Mouse (Mus musculus) CH12.LX (cell line): ENCODE results near the gene Smtnl2. TPM values are rescaled to one million over a fixed set of nuclear protein-coding genes. Genes with fewer than 3 reads are reported as not detected.

ENCODE experiments used
- DNase-seq: peaks from one replicate; pipeline ENCODE4 v3.0.0-alpha.2; 2013; ENCODE audit errors: extremely low read depth
- H3K27ac ChIP-seq: 2 replicates; pipeline ENCODE4 v1.5.1; 2012; ENCODE audit warnings: low read depth, mild to moderate bottlenecking, control low read depth, moderate library complexity; ENCODE audit not compliant: insufficient read depth
- H3K27me3 ChIP-seq: replicated peaks from 2 replicates; pipeline ENCODE3; 2012; ENCODE audit warnings: inconsistent platforms
- H3K36me3 ChIP-seq, 2 experiments: replicated peaks in 1 of 2; 2 replicates each; pipeline versions ENCODE3 to v1.6.1; 2012; ENCODE audit warnings: inconsistent platforms in 1 of 2, low read length in 1 of 2, mild to moderate bottlenecking in 1 of 2, mixed read lengths in 1 of 2, moderate library complexity in 1 of 2; ENCODE audit not compliant: control insufficient read depth in 1 of 2, insufficient read depth in 1 of 2
- H3K4me1 ChIP-seq, 2 experiments: 2 replicates each; pipeline ENCODE4 v1.6.1; 2012; ENCODE audit warnings: inconsistent platforms in 1 of 2, moderate library complexity in 1 of 2; ENCODE audit not compliant: insufficient read depth in 2 of 2, control insufficient read depth in 1 of 2
- H3K4me2 ChIP-seq: 2 replicates; pipeline ENCODE4 v1.6.1; 2012; ENCODE audit warnings: low read depth, mild to moderate bottlenecking, control low read depth; ENCODE audit not compliant: poor library complexity, insufficient read depth, severe bottlenecking
- H3K4me3 ChIP-seq, 3 experiments: fragments of 150-350 bp in 1 of 3; sonication (generic) in 1 of 3; replicated peaks in 1 of 3; 2 replicates each; pipeline versions ENCODE3 to v1.5.1; 2011 to 2012; ENCODE audit warnings: low read depth in 2 of 3, low read length in 2 of 3, mild to moderate bottlenecking in 2 of 3, moderate library complexity in 2 of 3, control low read depth in 1 of 3, improper control_type of control experiment in 1 of 3, inconsistent platforms in 1 of 3, mixed read lengths in 1 of 3; ENCODE audit not compliant: poor library complexity in 1 of 3
- H3K79me2 ChIP-seq: replicated peaks from 2 replicates; pipeline ENCODE4 v1.6.1; 2012; ENCODE audit warnings: mild to moderate bottlenecking, moderate library complexity; ENCODE audit not compliant: control insufficient read depth, poor library complexity, insufficient read depth, severe bottlenecking; ENCODE audit errors: extremely low read depth
- H3K9ac ChIP-seq: 2 replicates; pipeline ENCODE4 v1.6.1; 2012; ENCODE audit warnings: low read depth, mild to moderate bottlenecking, control low read depth, moderate library complexity; ENCODE audit not compliant: insufficient read depth
- H3K9me3 ChIP-seq: replicated peaks from 2 replicates; pipeline ENCODE3; 2012; ENCODE audit warnings: low read length, inconsistent platforms, mixed read lengths
- BHLHE40 ChIP-seq: IDR thresholded peaks from 2 replicates; pipeline ENCODE4 v1.6.1; 2011; ENCODE audit warnings: mild to moderate bottlenecking, low read depth, low read length, improper control_type of control experiment
- CHD2 ChIP-seq: IDR thresholded peaks from 2 replicates; pipeline ENCODE4 v1.6.1; 2011; ENCODE audit warnings: low read length, improper control_type of control experiment
- CTCF ChIP-seq, 2 experiments: IDR thresholded peaks in 1 of 2; conservative IDR thresholded peaks in 1 of 2; 2 replicates each; pipeline ENCODE4 v1.5.1; 2011 to 2012; ENCODE audit warnings: low read depth in 2 of 2, low read length in 2 of 2, improper control_type of control experiment in 1 of 2, inconsistent platforms in 1 of 2, mild to moderate bottlenecking in 1 of 2, moderate library complexity in 1 of 2
- ELF1 ChIP-seq: IDR thresholded peaks from 2 replicates; pipeline ENCODE4 v1.6.1; 2014; ENCODE audit warnings: low read depth, mild to moderate bottlenecking, inconsistent platforms, low read length, improper control_type of control experiment
- EP300 ChIP-seq: IDR thresholded peaks from 2 replicates; pipeline ENCODE4 v1.6.1; 2011; ENCODE audit warnings: low read length, improper control_type of control experiment
- HCFC1 ChIP-seq: IDR thresholded peaks from 2 replicates; pipeline ENCODE4 v1.6.1; 2012; ENCODE audit warnings: low read depth, mild to moderate bottlenecking, inconsistent platforms, low read length, improper control_type of control experiment
- IRF4 ChIP-seq: IDR thresholded peaks from 2 replicates; pipeline ENCODE4 v1.6.1; 2014; ENCODE audit warnings: low read depth, mild to moderate bottlenecking, inconsistent platforms, low read length, improper control_type of control experiment
- JUND ChIP-seq: conservative IDR thresholded peaks from 2 replicates; pipeline ENCODE4 v1.6.1; 2011; ENCODE audit warnings: low read depth, low read length, improper control_type of control experiment
- KAT2A ChIP-seq: IDR thresholded peaks from 2 replicates; pipeline ENCODE4 v1.6.1; 2012; ENCODE audit warnings: low read length, improper control_type of control experiment, inconsistent platforms; ENCODE audit not compliant: insufficient replicate concordance
- MEF2A ChIP-seq: IDR thresholded peaks from 2 replicates; pipeline ENCODE4 v1.6.1; 2014; ENCODE audit warnings: low read depth, mild to moderate bottlenecking, inconsistent platforms, low read length, improper control_type of control experiment, borderline replicate concordance
- MXI1 ChIP-seq: IDR thresholded peaks from 2 replicates; pipeline ENCODE4 v1.6.1; 2011; ENCODE audit warnings: mild to moderate bottlenecking, low read depth, low read length, improper control_type of control experiment
- MYC ChIP-seq: IDR thresholded peaks from 2 replicates; pipeline ENCODE4 v1.6.1; 2011; ENCODE audit warnings: low read depth, mild to moderate bottlenecking, improper control_type of control experiment, low read length
- NRF1 ChIP-seq: IDR thresholded peaks from 2 replicates; pipeline ENCODE4 v1.6.1; 2014; ENCODE audit warnings: low read depth, mild to moderate bottlenecking, inconsistent platforms, low read length, improper control_type of control experiment, moderate library complexity
- PAX5 ChIP-seq: IDR thresholded peaks from 2 replicates; pipeline ENCODE4 v1.6.1; 2012; ENCODE audit warnings: low read length, inconsistent platforms, mixed read lengths
- POLR2AphosphoS2 ChIP-seq: IDR thresholded peaks from 2 replicates; pipeline ENCODE4 v1.6.1; 2011; ENCODE audit warnings: low read depth, low read length, improper control_type of control experiment
- SIN3A ChIP-seq: IDR thresholded peaks from 2 replicates; pipeline ENCODE4 v1.6.1; 2012; ENCODE audit warnings: low read length, improper control_type of control experiment, inconsistent platforms
- SMC3 ChIP-seq: IDR thresholded peaks from 2 replicates; pipeline ENCODE4 v1.6.1; 2011; ENCODE audit warnings: low read depth, low read length, improper control_type of control experiment
- TBP ChIP-seq: conservative IDR thresholded peaks from 2 replicates; pipeline ENCODE4 v1.6.1; 2011; ENCODE audit warnings: low read depth, low read length, improper control_type of control experiment
- UBTF ChIP-seq: IDR thresholded peaks from 2 replicates; pipeline ENCODE4 v1.6.1; 2012; ENCODE audit warnings: low read depth, mild to moderate bottlenecking, inconsistent platforms, low read length, improper control_type of control experiment, moderate library complexity
- USF1 ChIP-seq: IDR thresholded peaks from 2 replicates; pipeline ENCODE4 v1.6.1; 2014; ENCODE audit warnings: low read depth, mild to moderate bottlenecking, inconsistent platforms, low read length, improper control_type of control experiment
- USF2 ChIP-seq: conservative IDR thresholded peaks from 2 replicates; pipeline ENCODE4 v1.6.1; 2011; ENCODE audit warnings: low read depth, low read length, improper control_type of control experiment
- ZMIZ1 ChIP-seq: IDR thresholded peaks from 2 replicates; pipeline ENCODE4 v1.6.1; 2012; ENCODE audit warnings: low read depth, mild to moderate bottlenecking, inconsistent platforms, low read length, improper control_type of control experiment
- dilution Hi-C: fragments of 300-500 bp; cut with MboI; formaldehyde crosslinking; loops from 2 replicates; pipeline ENCODE4 v1.14.3; 2020; ENCODE audit warnings: low sequenced_read_pairs; ENCODE audit not compliant: extremely low pct_unique_long_range_greater_than_20kb, extremely low pct_ligation_motif_present
- in situ Hi-C: fragments of 300-500 bp; cut with MboI; formaldehyde crosslinking; loops from 3 replicates; pipeline ENCODE4 v1.14.3; 2019; ENCODE audit warnings: low sequenced_read_pairs, low pct_ligation_motif_present, low pct_unique_long_range_greater_than_20kb, mixed read lengths
- polyA plus RNA-seq: library from polyadenylated mRNA; unstranded; fragments of >175 nt; gene quantifications from 2 replicates; pipeline ENCODE4 v1.2.1, GENCODE M21; 2012; ENCODE audit warnings: low read depth; ENCODE audit not compliant: insufficient read length
- total RNA-seq, 2 experiments: library from RNA; depleted of rRNA; stranded (reverse); fragments of 300-350 nt in 1 of 2; fragments of >200 nt in 1 of 2; gene quantifications; 2 replicates each; pipeline ENCODE4 v1.2.3; 2012 to 2014

Gene Smtnl2
- total and polyA plus RNA-seq, 3 experiments = 0.47 TPM; not detected in 1

DNA sequence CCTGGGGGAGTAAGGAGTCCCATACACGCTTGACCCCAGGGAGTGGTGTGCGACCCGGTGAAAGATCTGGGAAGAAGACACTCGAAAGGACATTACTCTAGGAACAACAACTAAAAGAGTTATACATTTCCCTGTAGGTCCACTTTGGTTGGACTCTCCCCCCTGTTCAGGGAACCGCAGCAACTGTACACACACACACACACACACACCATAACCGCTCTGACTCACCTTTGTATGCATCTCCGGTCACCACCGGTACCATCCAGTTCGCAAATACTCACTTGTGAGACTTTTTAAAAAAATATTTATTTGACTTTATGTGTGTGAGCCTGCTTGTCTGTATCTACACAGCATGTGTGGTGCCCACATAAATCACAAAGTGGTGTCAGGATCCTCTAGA is 432 bp upstream of the Smtnl2 start:
- dilution Hi-C loops = no loop called here
- no peaks in the 10 kb centered on the region for H3K79me2 ChIP-seq
- no peak overlapping the region for H3K4me3 ChIP-seq
- DNase-seq = no peak
- H3K9me3 ChIP-seq = peaks cover 3% of the 10 kb centered on the region
- in situ Hi-C loops = no loop called here
- peaks cover 87% of the 10 kb centered on the region for H3K27me3 ChIP-seq
- TF ChIP-seq KAT2A = no peak
- TF ChIP-seq POLR2AphosphoS2 = no peak
- TF ChIP-seq TBP = no peak
- TF ChIP-seq IRF4 = no peak
- no peak for TF ChIP-seq EP300
- H3K9ac ChIP-seq = no peak overlapping the region
- no peaks in the 10 kb centered on the region for H3K36me3 ChIP-seq
- peak overlapping the region; percentile 33 for H3K4me2 ChIP-seq
- H3K27ac ChIP-seq = no peak overlapping the region
- H3K4me1 ChIP-seq = peaks cover 5% of the 10 kb centered on the region in 2 experiments

- Histone ChIP-seq H3K4me2 (0 out of 2 replicates have a peak overlapping the region, but pooled peaks have one; percentile 33), H3K4me3 (peak overlapping the region in 1 of 3 experiments; percentile 20)
- no peak for TF ChIP-seq BHLHE40
- peak; percentile 20; the same call in 1 of the 2 replicates for TF ChIP-seq SMC3
- TF ChIP-seq CTCF (conservative IDR thresholded peaks at IDR 0.05 in 1 of 2, IDR thresholded peaks at IDR 0.05 in 1 of 2; ENCODE audit: low read depth in 2 of 2, low read length in 2 of 2) = peak in 1 of 2 experiments; percentile 39; a peak in 2 of 4 replicates
- TF ChIP-seq NRF1 = peak; percentile 69
- no peak for TF ChIP-seq MXI1
- TF ChIP-seq, all 38 proteins: peak for 3
- Histone ChIP-seq H3K27me3 (peaks cover 93% of the 10 kb centered on the region), H3K79me2 (no peaks in the 10 kb centered on the region), H3K27ac (no peak overlapping the region), H3K4me1 (peaks cover 3 to 5% of the 10 kb centered on the region in 2 experiments; a peak in 3 of 4 replicates), H3K36me3 (no peaks in the 10 kb centered on the region), H3K9me3 (peaks cover 3% of the 10 kb centered on the region), H3K9ac (no peak overlapping the region)
- dilution Hi-C loops (no loop called here), in situ Hi-C loops (no loop called here)
- DNase-seq = no peak
Observed at GRCm38 (mm10) chr11:72410521-72411092, 906 bp downstream of the Smtnl2 start.

- dilution Hi-C loops (no loop called here), in situ Hi-C loops (no loop called here)
- Histone ChIP-seq H3K27me3 (peaks cover 93% of the 10 kb centered on the region), H3K79me2 (no peaks in the 10 kb centered on the region), H3K4me1 (peaks cover 3 to 5% of the 10 kb centered on the region in 2 experiments; a peak in 3 of 4 replicates), H3K27ac (no peak overlapping the region), H3K36me3 (no peaks in the 10 kb centered on the region), H3K4me2 (no peak overlapping the region), H3K9ac (no peak overlapping the region), H3K4me3 (no peak overlapping the region), H3K9me3 (peaks cover 3% of the 10 kb centered on the region)
- no peak for TF ChIP-seq USF2
- no peak for TF ChIP-seq MXI1
- no peak for TF ChIP-seq MYC
- TF ChIP-seq ZMIZ1 = no peak
- TF ChIP-seq UBTF = no peak
- no peak for TF ChIP-seq MEF2A
- TF ChIP-seq HCFC1 = no peak
- no peak for TF ChIP-seq CTCF (conservative IDR thresholded peaks at IDR 0.05 in 1 of 2, IDR thresholded peaks at IDR 0.05 in 1 of 2; ENCODE audit: low read depth in 2 of 2, low read length in 2 of 2)
- TF ChIP-seq TBP = no peak
- TF ChIP-seq JUND = no peak
- no peak for TF ChIP-seq CHD2
- no peak for TF ChIP-seq PAX5
- no peak for TF ChIP-seq IRF4
- no peak for TF ChIP-seq SIN3A
- no peak for TF ChIP-seq BHLHE40
- TF ChIP-seq ELF1 = no peak
- no peak for TF ChIP-seq USF1
- TF ChIP-seq EP300 = no peak
- TF ChIP-seq POLR2AphosphoS2 = no peak
- DNase-seq = no peak
Observed at GRCm38 (mm10) chr11:72409649-72410385, 1.7 kb downstream of the Smtnl2 start.
